Mouse (Mus musculus) liver, embryonic 15.5 days (tissue): ENCODE results near the gene Tlx1. TPM values are rescaled to one million over a fixed set of nuclear protein-coding genes. Genes with fewer than 3 reads are reported as not detected.

ENCODE experiments used
- ATAC-seq: fragments of 200-750 bp; cut with Nextera tagmentation; 2 replicates; pipeline ENCODE4 v1.8.0; 2017; ENCODE audit warnings: moderate number of reproducible peaks, mild to moderate bottlenecking, moderate library complexity; ENCODE audit not compliant: insufficient read depth
- H3K27ac ChIP-seq: fragments of 300-500 bp; sonication (generic); replicated peaks from 2 replicates; pipeline ENCODE4 v1.5.1; 2015; ENCODE audit warnings: mild to moderate bottlenecking, inconsistent platforms
- H3K27me3 ChIP-seq: fragments of 300-500 bp; sonication (generic); 2 replicates; pipeline ENCODE4 v1.6.1; 2015; ENCODE audit warnings: mild to moderate bottlenecking, inconsistent platforms
- H3K36me3 ChIP-seq: fragments of 300-500 bp; sonication (generic); replicated peaks from 2 replicates; pipeline ENCODE4 v1.6.1; 2015; ENCODE audit warnings: moderate library complexity, mild to moderate bottlenecking, inconsistent platforms
- H3K4me1 ChIP-seq: fragments of 300-500 bp; sonication (generic); replicated peaks from 2 replicates; pipeline ENCODE4 v1.6.1; 2015; ENCODE audit warnings: inconsistent platforms
- H3K4me2 ChIP-seq: fragments of 300-500 bp; sonication (generic); 2 replicates; pipeline ENCODE4 v1.6.1; 2015; ENCODE audit warnings: moderate library complexity, mild to moderate bottlenecking, inconsistent platforms
- H3K4me3 ChIP-seq: fragments of 300-500 bp; sonication (generic); replicated peaks from 2 replicates; pipeline ENCODE4 v1.5.1; 2015; ENCODE audit warnings: mild to moderate bottlenecking, inconsistent platforms
- H3K9ac ChIP-seq: fragments of 300-500 bp; sonication (generic); 2 replicates; pipeline ENCODE4 v1.6.1; 2015; ENCODE audit warnings: moderate library complexity, mild to moderate bottlenecking, inconsistent platforms
- H3K9me3 ChIP-seq: fragments of 300-500 bp; sonication (generic); replicated peaks from 2 replicates; pipeline ENCODE4 v1.6.1; 2016; ENCODE audit warnings: inconsistent platforms
- WGBS: fragments of 180-500 bp; shearing (Covaris S2); methylation state at CpG from one replicate; pipeline ENCODE4 v1.1.7; 2015; ENCODE audit warnings: mixed read lengths; ENCODE audit not compliant: insufficient replicate concordance; 5-methylcytosine and 5-hydroxymethylcytosine counted together
- polyA plus RNA-seq: library from polyadenylated mRNA; unstranded; fragments of >200 nt; fragmentation: Nextera tagmentation; extraction: Ambion mirVana; gene quantifications from 2 replicates; pipeline ENCODE4 v1.2.1, GENCODE M21; 2015

Tlx1 gene
- polyA plus RNA-seq, 1 experiment from 2014 or later, result not detected

GRCm38 (mm10) chr19:45194651-45195050, 44.2 kb downstream of the Tlx1 start:
- Histone ChIP-seq H3K27me3 (no peaks in the 10 kb centered on the region), H3K4me2 (no peak overlapping the region), H3K27ac (no peak overlapping the region), H3K36me3 (no peaks in the 10 kb centered on the region), H3K4me3 (no peak overlapping the region), H3K9me3 (no peaks in the 10 kb centered on the region), H3K9ac (no peak overlapping the region), H3K4me1 (no peaks in the 10 kb centered on the region)
- 21% methylated on average over 4 of the region's 4 CpGs for WGBS
- ATAC-seq, result no peak

- 62% methylated on average over 8 of the region's 8 CpGs for WGBS
- no peak overlapping the region for H3K9ac ChIP-seq
Observed at GRCm38 (mm10) chr19:45196967-45197366, 46.5 kb downstream of the Tlx1 start.

GRCm38 (mm10) chr19:45205311-45206105, 55.0 kb downstream of the Tlx1 start:
- 64% methylated on average over 3 of the region's 3 CpGs for WGBS
- no peak for ATAC-seq
- Histone ChIP-seq H3K36me3 (no peaks in the 10 kb centered on the region), H3K4me1 (no peaks in the 10 kb centered on the region; the same call in 1 of the 2 replicates), H3K27me3 (peaks cover 25% of the 10 kb centered on the region), H3K4me3 (no peak overlapping the region), H3K9ac (no peak overlapping the region), H3K9me3 (no peaks in the 10 kb centered on the region), H3K4me2 (no peak overlapping the region), H3K27ac (no peak overlapping the region)

More at GRCm38 (mm10) chr19:45196967-45197366, 46.5 kb downstream of the Tlx1 start:
- Histone ChIP-seq H3K9me3 (no peaks in the 10 kb centered on the region), H3K36me3 (no peaks in the 10 kb centered on the region), H3K4me2 (no peak overlapping the region), H3K27me3 (no peaks in the 10 kb centered on the region; the same call in 1 of the 2 replicates), H3K4me3 (no peak overlapping the region), H3K27ac (no peak overlapping the region), H3K4me1 (no peaks in the 10 kb centered on the region)
- ATAC-seq, result no peak

Other genes starting within 250 kb of the Tlx1 start
- gene Slf2, start 219.5 kb upstream of the Tlx1 start, polyA plus RNA-seq, result 10.9 and 11.2 TPM in 2 replicates
- 4.4 and 5.6 TPM in 2 replicates for gene Sema4g, start 161.6 kb upstream of the Tlx1 start, polyA plus RNA-seq
- gene Twnk, start 145.0 kb upstream of the Tlx1 start, polyA plus RNA-seq, result 10.4 and 13.4 TPM in 2 replicates
- 27.4 and 28.8 TPM in 2 replicates for gene Mrpl43, start 144.2 kb upstream of the Tlx1 start, polyA plus RNA-seq
- 6.8 and 7.7 TPM in 2 replicates for gene Lzts2, start 136.3 kb upstream of the Tlx1 start, polyA plus RNA-seq
- not detected in 2 replicates for gene Pdzd7, start 105.0 kb upstream of the Tlx1 start, polyA plus RNA-seq
- gene Sfxn3, start 103.2 kb upstream of the Tlx1 start, polyA plus RNA-seq, result 2.9 and 3.1 TPM in 2 replicates
- gene Kazald1, start 75.4 kb upstream of the Tlx1 start, polyA plus RNA-seq, result 0.24 and 0.32 TPM in 2 replicates
- gene Lbx1, start 85.1 kb downstream of the Tlx1 start, polyA plus RNA-seq, result not detected in 2 replicates
- 46.1 and 48.3 TPM in 2 replicates for gene Btrc, start 213.1 kb downstream of the Tlx1 start, polyA plus RNA-seq